Mouse (Mus musculus) midbrain, embryonic 12.5 days (tissue): ENCODE data around the gene Cib2. TPM values are rescaled to one million over a fixed set of nuclear protein-coding genes. Genes with fewer than 3 reads are reported as not detected.

ENCODE experiments used
- ATAC-seq: fragments of 200-750 bp; cut with Nextera tagmentation; 2 replicates; pipeline ENCODE4 v1.8.0; 2017; ENCODE audit warnings: low read depth, moderate TSS enrichment, moderate library complexity; ENCODE audit not compliant: low FRiP score
- H3K27ac ChIP-seq: fragments of 300-500 bp; sonication (generic); replicated peaks from 2 replicates; pipeline ENCODE4 v1.5.1; 2016; ENCODE audit warnings: mild to moderate bottlenecking
- H3K27me3 ChIP-seq: fragments of 300-500 bp; sonication (generic); 2 replicates; pipeline ENCODE4 v1.6.1; 2016; ENCODE audit warnings: mild to moderate bottlenecking
- H3K36me3 ChIP-seq: fragments of 300-500 bp; sonication (generic); 2 replicates; pipeline ENCODE4 v1.6.1; 2016
- H3K4me1 ChIP-seq: fragments of 300-500 bp; sonication (generic); 2 replicates; pipeline ENCODE4 v1.6.1; 2016
- H3K4me2 ChIP-seq: fragments of 300-500 bp; sonication (generic); replicated peaks from 2 replicates; pipeline ENCODE4 v1.6.1; 2016; ENCODE audit warnings: mild to moderate bottlenecking, moderate library complexity
- H3K4me3 ChIP-seq: fragments of 300-500 bp; sonication (generic); 2 replicates; pipeline ENCODE4 v1.5.1; 2016; ENCODE audit warnings: mild to moderate bottlenecking
- H3K9ac ChIP-seq: fragments of 300-500 bp; sonication (generic); replicated peaks from 2 replicates; pipeline ENCODE4 v1.6.1; 2016; ENCODE audit warnings: mild to moderate bottlenecking, moderate library complexity
- H3K9me3 ChIP-seq: fragments of 300-500 bp; sonication (generic); 2 replicates; pipeline ENCODE4 v1.6.1; 2016; ENCODE audit warnings: mild to moderate bottlenecking
- WGBS: fragments of 180-500 bp; shearing (Covaris S2); methylation state at CpG from one replicate; pipeline ENCODE4 v1.1.7; 2016; 5-methylcytosine and 5-hydroxymethylcytosine counted together
- polyA plus RNA-seq: library from polyadenylated mRNA; unstranded; fragments of >200 nt; fragmentation: Nextera tagmentation; extraction: Ambion mirVana; gene quantifications from 2 replicates; pipeline ENCODE4 v1.2.1, GENCODE M21; 2016

Cib2 gene
- polyA plus RNA-seq, 1 experiment from 2014 or later, result 17.4 TPM

DNA sequence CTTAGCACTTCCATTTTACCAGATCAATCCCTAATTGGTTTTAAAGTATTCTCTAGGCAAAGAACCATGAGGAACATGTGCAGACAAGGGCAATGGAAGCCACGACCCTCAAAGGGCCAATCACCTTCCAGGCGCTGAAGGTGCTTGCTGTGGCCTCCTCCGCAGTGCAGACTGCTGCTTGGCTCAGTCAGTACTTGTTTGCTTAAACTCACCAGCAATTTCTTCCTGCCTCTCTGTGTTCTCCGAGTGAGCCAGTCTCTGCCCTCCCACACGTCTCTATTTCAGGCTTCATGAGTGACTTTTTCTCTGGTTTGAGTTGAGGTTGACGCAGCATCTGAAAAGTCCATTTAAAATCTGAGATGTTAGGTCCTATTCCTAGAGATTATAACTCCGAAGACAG lies 41.1 kb downstream of the Cib2 start:
- Histone ChIP-seq H3K27ac (no peak overlapping the region), H3K36me3 (no peaks in the 10 kb centered on the region), H3K9me3 (no peaks in the 10 kb centered on the region), H3K4me2 (no peak overlapping the region), H3K27me3 (no peaks in the 10 kb centered on the region), H3K4me1 (no peaks in the 10 kb centered on the region), H3K4me3 (no peak overlapping the region), H3K9ac (no peak overlapping the region)
- ATAC-seq, result no peak
- WGBS, result 77% methylated on average over 7 of the region's 7 CpGs

DNA sequence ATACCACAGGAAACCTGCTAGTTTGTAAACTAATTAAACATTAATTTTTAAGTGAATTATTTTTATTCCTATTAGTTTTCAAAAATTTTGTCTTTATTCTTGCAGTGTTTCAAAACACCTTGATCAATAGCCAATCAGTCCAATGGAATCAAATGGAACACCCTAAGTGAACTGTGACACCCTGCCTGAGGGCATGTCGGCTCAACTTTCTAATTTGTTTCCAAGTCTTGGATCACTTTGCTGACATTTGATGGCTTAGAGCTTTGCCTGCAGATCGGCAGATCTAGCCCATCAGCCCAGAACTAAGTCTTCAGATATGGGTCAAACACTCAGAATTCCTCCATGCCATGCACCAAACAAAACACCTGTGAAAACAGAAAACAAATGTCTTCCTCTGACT lies 44.0 kb downstream of the Cib2 start:
- Histone ChIP-seq H3K27ac (no peak overlapping the region), H3K27me3 (no peaks in the 10 kb centered on the region), H3K4me1 (no peaks in the 10 kb centered on the region), H3K36me3 (no peaks in the 10 kb centered on the region), H3K9ac (no peak overlapping the region), H3K4me2 (no peak overlapping the region), H3K4me3 (no peak overlapping the region), H3K9me3 (no peaks in the 10 kb centered on the region)
- WGBS, result 84% methylated on average over 2 of the region's 2 CpGs
- ATAC-seq, result no peak

DNA sequence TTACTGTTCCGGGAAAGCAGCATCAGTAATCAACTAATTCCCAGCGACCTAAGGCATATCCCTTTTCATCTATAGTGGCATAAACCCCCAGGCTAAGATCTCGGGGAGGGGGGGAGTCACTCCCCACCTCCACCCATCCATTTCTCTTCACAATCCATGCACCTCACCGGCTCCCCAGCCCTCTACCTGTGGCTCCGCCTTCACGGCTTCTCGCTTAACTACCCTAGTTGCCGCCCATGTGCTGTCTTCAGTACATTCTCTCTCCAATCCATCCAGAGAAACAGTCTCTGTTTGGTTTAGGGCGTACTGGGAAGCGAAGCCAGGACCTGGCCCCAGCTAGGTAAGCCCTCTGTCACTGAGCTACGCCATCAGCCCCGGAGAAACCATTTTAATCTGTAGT lies 57.1 kb downstream of the Cib2 start:
- Histone ChIP-seq H3K4me3 (peak overlapping the region; percentile 81; the same call in 1 of the 2 replicates), H3K36me3 (no peaks in the 10 kb centered on the region), H3K9me3 (no peaks in the 10 kb centered on the region), H3K27me3 (peaks cover 12% of the 10 kb centered on the region), H3K27ac (no peak overlapping the region), H3K9ac (no peak overlapping the region), H3K4me1 (peaks cover 20% of the 10 kb centered on the region), H3K4me2 (peak overlapping the region; percentile 87)
- no peak for ATAC-seq
- 11% methylated on average over 12 of the region's 12 CpGs for WGBS

DNA sequence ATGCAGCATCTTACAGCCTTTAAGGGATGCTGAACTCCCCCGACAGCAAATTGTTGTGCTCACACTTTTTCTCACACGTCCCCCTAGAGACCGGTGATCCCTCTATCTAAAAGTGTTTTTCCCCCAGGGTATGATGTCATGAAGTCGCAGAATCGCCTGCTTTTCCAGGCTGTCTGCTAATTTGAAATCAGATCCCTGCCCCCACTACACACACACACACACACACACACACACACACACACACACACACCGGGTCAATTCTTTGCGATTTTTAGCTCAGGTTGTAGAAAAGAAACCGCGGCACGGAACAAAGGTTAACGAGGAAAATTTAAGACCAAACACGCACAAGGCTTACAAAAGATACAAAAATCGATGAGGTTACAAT lies 57.9 kb downstream of the Cib2 start:
- peak overlapping the region; percentile 87 for H3K27ac ChIP-seq

DNA sequence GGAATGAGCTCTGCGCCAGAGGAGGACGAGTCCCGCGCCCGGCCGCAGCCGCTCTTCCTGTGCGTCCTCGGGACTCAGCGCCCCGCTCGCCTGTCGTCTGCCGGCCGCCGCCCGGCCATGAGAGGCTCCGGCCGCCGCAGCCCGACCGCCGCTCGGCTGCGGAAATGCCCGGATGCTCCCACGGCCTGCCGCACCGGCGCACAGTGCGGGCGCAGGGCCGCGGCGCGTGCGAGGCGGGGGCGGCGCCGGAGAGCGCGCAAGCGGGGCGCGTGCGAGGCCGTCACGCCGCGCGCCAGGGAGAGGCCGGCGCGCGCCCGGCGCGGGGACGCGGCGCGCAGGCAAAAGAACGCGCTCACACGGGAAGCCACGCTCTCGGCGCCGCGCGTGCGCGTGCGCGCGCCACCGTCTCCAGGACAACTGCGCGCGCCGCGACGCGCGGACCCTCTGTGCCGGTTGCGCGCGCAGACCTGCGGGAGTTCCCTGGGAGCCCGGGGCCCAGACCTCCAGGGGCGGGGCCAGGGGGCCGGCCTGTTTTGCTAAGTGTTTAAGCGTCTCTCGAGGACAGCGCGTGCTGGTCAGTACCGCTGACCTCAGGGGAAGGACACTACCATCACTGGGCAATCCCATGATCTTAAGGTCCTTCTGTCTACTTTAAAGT lies 58.4 kb downstream of the Cib2 start, which contains the start of gene Dmxl2:
Dmxl2 (minus strand) TSS at position 174 of the 658 bp plus-strand sequence.
- H3K9me3 ChIP-seq, result no peaks in the 10 kb centered on the region
- H3K27me3 ChIP-seq, result peaks cover 12% of the 10 kb centered on the region
- H3K4me2 ChIP-seq, result peak within 1 kb of the TSS; percentile 87
- peak within 1 kb of the TSS; percentile 81 for H3K4me3 ChIP-seq
- H3K9ac ChIP-seq, result peak within 1 kb of the TSS; percentile 88
- H3K4me1 ChIP-seq, result peaks cover 20% of the 10 kb centered on the region
- H3K36me3 ChIP-seq, result no peaks in the 10 kb centered on the region
- peak; percentile 95 for ATAC-seq
- WGBS, result under 1% methylated on average over 68 of the region's 99 CpGs
- H3K27ac ChIP-seq, result peak within 1 kb of the TSS; percentile 87

More for the DNA sequence above, 57.9 kb downstream of the Cib2 start:
- no peaks in the 10 kb centered on the region for H3K9me3 ChIP-seq
- peak overlapping the region; percentile 87 for H3K4me2 ChIP-seq
- 4% methylated on average over 13 of the region's 13 CpGs for WGBS
- H3K9ac ChIP-seq, result 0 out of 2 replicates have a peak overlapping the region, but pooled peaks have one; percentile 88
- peaks cover 12% of the 10 kb centered on the region for H3K27me3 ChIP-seq
- H3K4me1 ChIP-seq, result peaks cover 20% of the 10 kb centered on the region
- H3K4me3 ChIP-seq, result peak overlapping the region; percentile 81
- H3K36me3 ChIP-seq, result no peaks in the 10 kb centered on the region
- no peak; the same call in 1 of the 2 replicates for ATAC-seq

DNA sequence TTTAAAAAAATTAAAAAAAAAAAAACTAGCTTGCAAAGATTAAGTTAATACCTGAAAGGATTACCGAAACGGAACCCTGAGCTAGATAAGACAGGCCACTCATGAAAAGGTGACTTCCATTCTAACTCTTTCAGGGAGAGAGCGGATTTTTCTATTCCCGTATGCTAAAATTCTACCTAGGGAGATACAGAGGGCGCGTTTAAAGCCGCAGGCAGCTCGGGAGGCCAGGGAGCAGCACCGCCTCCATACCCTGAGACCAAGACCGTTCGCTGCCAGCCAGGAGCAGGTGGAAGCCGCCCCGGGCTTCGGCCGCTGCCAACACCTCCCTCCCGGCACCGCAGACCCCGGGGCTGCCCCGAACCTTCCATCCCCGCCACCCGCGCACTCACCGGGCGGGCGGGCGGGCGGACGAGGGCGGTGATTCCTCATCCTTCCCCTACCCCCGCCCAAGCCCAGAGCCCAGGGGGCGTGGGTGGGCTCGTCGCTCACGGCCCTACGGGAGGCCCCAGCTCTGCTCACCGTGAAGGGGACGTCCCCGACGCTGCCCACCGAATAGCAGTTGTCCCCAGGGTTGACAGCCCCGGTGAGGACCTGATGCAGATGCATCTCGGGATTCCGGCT lies 59.1 kb downstream of the Cib2 start:
- H3K4me3 ChIP-seq, result peak overlapping the region; percentile 81

DNA sequence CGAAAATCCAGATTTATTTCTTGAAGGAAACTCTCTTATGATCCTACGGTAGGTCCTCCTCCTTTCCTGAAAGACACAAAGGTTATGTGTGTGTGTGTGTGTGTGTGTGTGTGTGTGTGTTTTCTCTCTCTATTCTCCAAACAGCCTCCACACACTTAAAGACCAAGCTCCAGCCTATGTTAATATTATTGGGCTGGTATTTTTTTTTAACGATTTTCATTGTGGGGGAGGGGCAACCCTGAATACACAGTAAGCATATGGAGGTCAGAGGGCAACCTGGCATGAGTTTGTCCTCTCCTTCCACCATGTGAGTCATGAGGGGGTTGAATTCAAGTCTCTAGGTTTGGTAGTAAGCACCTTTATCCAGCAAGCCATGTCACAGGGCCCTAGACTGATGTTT lies 60.2 kb downstream of the Cib2 start:
- Histone ChIP-seq H3K27ac (no peak overlapping the region), H3K9me3 (no peaks in the 10 kb centered on the region), H3K4me1 (peaks cover 20% of the 10 kb centered on the region), H3K4me2 (peak overlapping the region; percentile 87), H3K9ac (no peak overlapping the region), H3K27me3 (peaks cover 10% of the 10 kb centered on the region), H3K36me3 (no peaks in the 10 kb centered on the region), H3K4me3 (0 out of 2 replicates have a peak overlapping the region, but pooled peaks have one; percentile 4)
- no peak for ATAC-seq
- WGBS, result 85% methylated on average over 3 of the region's 3 CpGs

More for the DNA sequence above, 59.1 kb downstream of the Cib2 start:
- H3K9me3 ChIP-seq, result no peaks in the 10 kb centered on the region
- H3K4me2 ChIP-seq, result peak overlapping the region; percentile 87
- peaks cover 12% of the 10 kb centered on the region for H3K27me3 ChIP-seq
- ATAC-seq, result peak; percentile 72
- peak overlapping the region; percentile 88 for H3K9ac ChIP-seq
- H3K4me1 ChIP-seq, result peaks cover 20% of the 10 kb centered on the region
- H3K36me3 ChIP-seq, result no peaks in the 10 kb centered on the region
- H3K27ac ChIP-seq, result peak overlapping the region; percentile 87
- WGBS, result under 1% methylated on average over 40 of the region's 43 CpGs

DNA sequence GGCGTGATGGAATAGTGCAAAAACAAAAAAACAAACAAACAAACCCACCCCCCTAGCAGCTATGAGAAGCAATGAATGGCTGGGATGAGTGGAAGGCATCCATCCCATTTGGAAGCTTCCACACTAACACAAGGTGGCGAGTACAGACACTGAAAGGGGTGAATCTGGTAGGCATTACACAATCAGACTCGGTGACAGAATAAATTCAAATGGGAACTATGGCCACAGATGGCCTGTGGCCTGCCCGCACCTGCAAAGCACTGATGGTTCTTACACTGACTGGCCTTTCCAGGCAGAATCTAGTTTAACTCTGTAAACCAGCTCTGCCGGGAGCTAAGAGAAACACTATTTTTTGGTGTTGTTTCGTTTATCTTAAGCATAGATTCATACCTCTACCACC lies 60.7 kb downstream of the Cib2 start:
- WGBS, result 84% methylated on average over 6 of the region's 6 CpGs
- Histone ChIP-seq H3K4me1 (peaks cover 20% of the 10 kb centered on the region), H3K4me2 (0 out of 2 replicates have a peak overlapping the region, but pooled peaks have one; percentile 13), H3K27ac (no peak overlapping the region), H3K27me3 (peaks cover 9% of the 10 kb centered on the region), H3K9me3 (no peaks in the 10 kb centered on the region), H3K9ac (no peak overlapping the region), H3K36me3 (no peaks in the 10 kb centered on the region), H3K4me3 (no peak overlapping the region)
- ATAC-seq, result no peak

Other genes starting within 250 kb of the Cib2 start
- 20.8 and 25.5 TPM in 2 replicates for gene Dmxl2, start 58.6 kb downstream of the Cib2 start, polyA plus RNA-seq
- 0.13 TPM in 1 of 2 replicates, not detected in the other for gene Sh2d7, start 21.2 kb downstream of the Cib2 start, polyA plus RNA-seq
- 101 and 102 TPM in 2 replicates for gene Idh3a, start 26.1 kb upstream of the Cib2 start, polyA plus RNA-seq
- 10.7 and 11.7 TPM in 2 replicates for gene Acsbg1, start 101.7 kb upstream of the Cib2 start, polyA plus RNA-seq
- 3.7 and 4.4 TPM in 2 replicates for gene Dnaja4, start 138.7 kb upstream of the Cib2 start, polyA plus RNA-seq
- gene Wdr61, start 174.3 kb upstream of the Cib2 start, polyA plus RNA-seq, result 128 and 134 TPM in 2 replicates
- gene Crabp1, start 204.5 kb upstream of the Cib2 start, polyA plus RNA-seq, result 418 and 522 TPM in 2 replicates